ENCODE assay signal across 23 mouse cellular contexts in the genomic region with DNA sequence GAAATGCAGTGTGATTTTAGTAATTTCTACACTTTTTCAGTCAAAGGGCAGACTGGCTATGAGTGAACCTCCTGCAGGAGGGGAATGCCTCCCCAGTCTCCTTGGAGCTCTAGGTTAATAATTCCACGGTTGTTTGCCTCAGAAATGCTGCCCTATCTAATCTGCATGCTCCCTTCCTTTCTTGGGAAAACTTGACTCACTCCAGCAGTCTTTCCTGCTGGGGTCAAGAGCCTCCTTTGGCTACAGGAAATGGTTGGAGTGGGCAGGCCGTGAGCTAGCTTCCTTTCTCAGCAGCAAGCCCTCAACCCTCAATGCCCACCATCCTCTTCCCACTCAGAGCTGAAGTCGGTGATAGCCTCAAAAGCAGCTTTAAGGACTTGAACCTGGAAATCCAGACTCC. TPM values are rescaled to one million over a fixed set of nuclear protein-coding genes. Genes with fewer than 3 reads are reported as not detected.
DNase-seq lines count a peak whose midpoint lies in the region; ATAC-seq and TF ChIP-seq lines count a peak whose summit lies in the region.
"Had no signal": no experiment of that assay in that cellular context is flagged by ENCODE, and none has a peak within 500 bp of the region (broad histone marks: within the 10 kb centered on the region; RNA-seq: fewer than 3 reads in every experiment).

No protein-coding gene starts in this region.

- 0 out of 2 replicates have a peak, but pooled peaks cover 3% of the 10 kb centered on the region for H3K36me3 ChIP-seq in heart, embryonic 10.5 days
- no peaks in the 10 kb centered on the region for H3K36me3 ChIP-seq in intestine, embryonic 15.5 days
- H3K36me3 ChIP-seq in intestine, postnatal 0 days (ENCODE audit: control insufficient read depth, insufficient read depth): no peaks in the 10 kb centered on the region
- H3K36me3 ChIP-seq in lung, embryonic 14.5 days (ENCODE audit: insufficient read depth): no peaks in the 10 kb centered on the region
- no peaks in the 10 kb centered on the region for H3K36me3 ChIP-seq in stomach, postnatal 0 days (ENCODE audit: control insufficient read depth, insufficient read depth, low read length)
- no peaks in the 10 kb centered on the region for H3K36me3 ChIP-seq in midbrain, embryonic 16.5 days (ENCODE audit: control insufficient read depth, insufficient read depth, low read length)
- H3K36me3 ChIP-seq: limb, embryonic 12.5 days; midbrain, embryonic 12.5 days; neural tube, embryonic 15.5 days had no signal

- peaks cover 14% of the 10 kb centered on the region; the same call in 1 of the 2 replicates for H3K4me1 ChIP-seq in heart, embryonic 10.5 days
- H3K4me1 ChIP-seq in intestine, embryonic 15.5 days (replicated peaks): no peaks in the 10 kb centered on the region
- H3K4me1 ChIP-seq in intestine, postnatal 0 days (replicated peaks; ENCODE audit: control insufficient read depth, insufficient read depth, low read length): no peaks in the 10 kb centered on the region; the same call in 1 of the 2 replicates
- no peaks in the 10 kb centered on the region for H3K4me1 ChIP-seq in lung, embryonic 14.5 days (ENCODE audit: insufficient read depth)
- no peaks in the 10 kb centered on the region for H3K4me1 ChIP-seq in stomach, postnatal 0 days (replicated peaks; ENCODE audit: control insufficient read depth, insufficient read depth)
- no peaks in the 10 kb centered on the region for H3K4me1 ChIP-seq in midbrain, embryonic 16.5 days (ENCODE audit: control insufficient read depth, insufficient read depth, low read length)
- H3K4me1 ChIP-seq: limb, embryonic 12.5 days; midbrain, embryonic 12.5 days; neural tube, embryonic 15.5 days had no signal

- no peak overlapping the region for H3K4me2 ChIP-seq in intestine, embryonic 15.5 days (replicated peaks)
- H3K4me2 ChIP-seq in intestine, postnatal 0 days (replicated peaks; ENCODE audit: low read depth): no peak overlapping the region
- no peak overlapping the region for H3K4me2 ChIP-seq in lung, embryonic 14.5 days
- no peak overlapping the region for H3K4me2 ChIP-seq in stomach, postnatal 0 days (replicated peaks; ENCODE audit: low read depth)
- H3K4me2 ChIP-seq in midbrain, embryonic 16.5 days (ENCODE audit: low read length): no peak overlapping the region
- H3K4me2 ChIP-seq: limb, embryonic 12.5 days; midbrain, embryonic 12.5 days; neural tube, embryonic 15.5 days had no signal

- TF ChIP-seq EP300 in stomach, postnatal 0 days (optimal IDR thresholded peaks at IDR 0.05): no peak

- no peak for DNase-seq in heart, embryonic 10.5 days (ENCODE audit: low spot score)
- no peak for DNase-seq in heart, postnatal 10 days
- peak; percentile 50 for DNase-seq in lung, embryonic 14.5 days
- no peak for DNase-seq in lung, postnatal 25 days (ENCODE audit: low spot score)
- DNase-seq in stomach, postnatal 0 days (ENCODE audit: low spot score): peak; percentile 36
- DNase-seq: adrenal gland, adult 2 months; cerebellum, postnatal 10 days; gastrocnemius, adult 2 months; kidney, postnatal 25 days; lung, postnatal 4 days; thymus, postnatal 14 days had no signal

- H3K4me3 ChIP-seq in heart, embryonic 10.5 days: no peak overlapping the region
- H3K4me3 ChIP-seq in intestine, embryonic 15.5 days (replicated peaks): no peak overlapping the region
- H3K4me3 ChIP-seq in intestine, postnatal 0 days (ENCODE audit: low read depth, low read length): no peak overlapping the region
- no peak overlapping the region for H3K4me3 ChIP-seq in lung, embryonic 14.5 days (ENCODE audit: low read depth, low read length)
- H3K4me3 ChIP-seq in stomach, postnatal 0 days (ENCODE audit: low read depth, low read length): no peak overlapping the region
- no peak overlapping the region for H3K4me3 ChIP-seq in midbrain, embryonic 16.5 days (ENCODE audit: low read depth, low read length)
- H3K4me3 ChIP-seq: gastrocnemius, adult 2 months; left cerebral cortex, adult 2 months; limb, embryonic 12.5 days; midbrain, embryonic 12.5 days; myocyte; neural tube, embryonic 15.5 days had no signal

- H3K27me3 ChIP-seq in heart, embryonic 10.5 days (ENCODE audit: insufficient read depth, poor library complexity, severe bottlenecking): no peaks in the 10 kb centered on the region
- H3K27me3 ChIP-seq in intestine, embryonic 15.5 days (replicated peaks): no peaks in the 10 kb centered on the region
- H3K27me3 ChIP-seq in intestine, postnatal 0 days (replicated peaks; ENCODE audit: control insufficient read depth, insufficient read depth, low read length): no peaks in the 10 kb centered on the region
- no peaks in the 10 kb centered on the region for H3K27me3 ChIP-seq in lung, embryonic 14.5 days (ENCODE audit: insufficient read depth, low read length)
- H3K27me3 ChIP-seq in stomach, postnatal 0 days (ENCODE audit: control insufficient read depth, insufficient read depth, low read length): no peaks in the 10 kb centered on the region
- H3K27me3 ChIP-seq in midbrain, embryonic 16.5 days (ENCODE audit: control insufficient read depth, insufficient read depth, low read depth, low read length): no peaks in the 10 kb centered on the region
- H3K27me3 ChIP-seq: limb, embryonic 12.5 days; midbrain, embryonic 12.5 days; neural tube, embryonic 15.5 days had no signal

- intact Hi-C loops in heart, postnatal 10 days (cut with DNase I): no loop called here

- H3K9ac ChIP-seq in intestine, embryonic 15.5 days: no peak overlapping the region
- H3K9ac ChIP-seq in intestine, postnatal 0 days (ENCODE audit: low read depth, low read length): no peak overlapping the region
- H3K9ac ChIP-seq in lung, embryonic 14.5 days: no peak overlapping the region
- no peak overlapping the region for H3K9ac ChIP-seq in stomach, postnatal 0 days (ENCODE audit: low read length)
- H3K9ac ChIP-seq in midbrain, embryonic 16.5 days (ENCODE audit: low read depth, low read length): no peak overlapping the region
- H3K9ac ChIP-seq: limb, embryonic 12.5 days; midbrain, embryonic 12.5 days; neural tube, embryonic 15.5 days had no signal

- peak overlapping the region; percentile 75; the same call in 1 of the 2 replicates for H3K27ac ChIP-seq in heart, embryonic 10.5 days
- H3K27ac ChIP-seq in intestine, embryonic 15.5 days: no peak overlapping the region
- no peak overlapping the region for H3K27ac ChIP-seq in intestine, postnatal 0 days (ENCODE audit: low read depth, low read length)
- peak overlapping the region; percentile 14; the same call in 1 of the 2 replicates for H3K27ac ChIP-seq in lung, embryonic 14.5 days (ENCODE audit: low read depth)
- H3K27ac ChIP-seq in stomach, postnatal 0 days (replicated peaks): no peak overlapping the region
- no peak overlapping the region for H3K27ac ChIP-seq in midbrain, embryonic 16.5 days (ENCODE audit: low read length)
- H3K27ac ChIP-seq: gastrocnemius, adult 2 months; hindbrain, postnatal 0 days; left cerebral cortex, adult 2 months; midbrain, embryonic 12.5 days; neural tube, embryonic 15.5 days had no signal

- peak; percentile 51; the same call in 1 of the 2 replicates for ATAC-seq in intestine, embryonic 15.5 days
- no peak for ATAC-seq in intestine, postnatal 0 days
- ATAC-seq in lung, embryonic 14.5 days (ENCODE audit: insufficient read depth): no peak; the same call in 1 of the 2 replicates
- ATAC-seq in stomach, postnatal 0 days (ENCODE audit: low FRiP score, low TSS enrichment): peak; percentile 48
- ATAC-seq in midbrain, embryonic 16.5 days: no peak
- ATAC-seq: hindbrain, postnatal 0 days had no signal

- H3K9me3 ChIP-seq in heart, embryonic 10.5 days: peaks cover 11% of the 10 kb centered on the region; the same call in 1 of the 2 replicates
- no peaks in the 10 kb centered on the region for H3K9me3 ChIP-seq in intestine, embryonic 15.5 days
- H3K9me3 ChIP-seq in intestine, postnatal 0 days (ENCODE audit: control insufficient read depth): 0 out of 2 replicates have a peak, but pooled peaks cover 4% of the 10 kb centered on the region
- no peaks in the 10 kb centered on the region; the same call in 1 of the 2 replicates for H3K9me3 ChIP-seq in lung, embryonic 14.5 days (ENCODE audit: low read depth, low read length)
- H3K9me3 ChIP-seq in stomach, postnatal 0 days (ENCODE audit: control insufficient read depth, low read length): 0 out of 2 replicates have a peak, but pooled peaks cover 3% of the 10 kb centered on the region
- H3K9me3 ChIP-seq in midbrain, embryonic 16.5 days (replicated peaks; ENCODE audit: control insufficient read depth, low read length, poor library complexity, severe bottlenecking): peaks cover 4% of the 10 kb centered on the region; the same call in 1 of the 2 replicates
- H3K9me3 ChIP-seq: neural tube, embryonic 15.5 days had no signal

- no peak for TF ChIP-seq CTCF in intestine, postnatal 0 days (IDR thresholded peaks at IDR 0.05; ENCODE audit: low read depth)
- no peak for TF ChIP-seq CTCF in lung, embryonic 14.5 days (IDR thresholded peaks at IDR 0.05; ENCODE audit: low read depth)
- TF ChIP-seq CTCF in stomach, postnatal 0 days (IDR thresholded peaks at IDR 0.05; ENCODE audit: low read depth): no peak

- 23% methylated on average over 3 of the region's 3 CpGs for WGBS in heart, embryonic 10.5 days
- 31% methylated on average over 3 of the region's 3 CpGs for WGBS in intestine, embryonic 15.5 days
- 31% methylated on average over 3 of the region's 3 CpGs for WGBS in intestine, postnatal 0 days
- WGBS in lung, embryonic 14.5 days: 19% methylated on average over 3 of the region's 3 CpGs
- 45% methylated on average over 3 of the region's 3 CpGs for WGBS in stomach, postnatal 0 days
- 69% methylated on average over 3 of the region's 3 CpGs for WGBS in midbrain, embryonic 16.5 days

RNA-seq across cellular contexts. Expression of gene Fam71a, which starts 10.3 kb away (rescaled TPM):
- polyA plus RNA-seq in heart, embryonic 10.5 days (2016; fragmentation: Nextera tagmentation; extraction: Ambion mirVana): not detected in 2 replicates
- total RNA-seq in heart, postnatal 10 days (2021): not detected
- not detected in 2 replicates for polyA plus RNA-seq in intestine, embryonic 15.5 days (2015; fragmentation: Nextera tagmentation; extraction: Ambion mirVana)
- polyA plus RNA-seq in intestine, postnatal 0 days (2015; fragmentation: Nextera tagmentation; extraction: Ambion mirVana): not detected in 2 replicates
- polyA plus RNA-seq in lung, embryonic 14.5 days (2014; fragmentation: Nextera tagmentation; extraction: Ambion mirVana): not detected in 2 replicates
- 0.04 TPM in 1 of 2 replicates, not detected in the other for polyA plus RNA-seq in stomach, postnatal 0 days (2015; fragmentation: Nextera tagmentation; extraction: Ambion mirVana)
- not detected in 2 replicates for polyA plus RNA-seq in midbrain, embryonic 16.5 days (2015; fragmentation: Nextera tagmentation; extraction: Ambion mirVana)
- total RNA-seq: adrenal gland, adult 2 months; gastrocnemius, adult 2 months; hindbrain, postnatal 0 days; left cerebral cortex, adult 2 months; MEL had no signal
- polyA plus RNA-seq: adrenal gland, adult 2 months; embryonic facial prominence, embryonic 14.5 days; hindbrain, postnatal 0 days; limb, embryonic 12.5 days; midbrain, embryonic 12.5 days; myocyte; neural tube, embryonic 15.5 days had no signal

RNA-seq across cellular contexts. Expression of gene Batf3, which starts 56.7 kb away (rescaled TPM):
- polyA plus RNA-seq in heart, embryonic 10.5 days (2016; fragmentation: Nextera tagmentation; extraction: Ambion mirVana): 4.8 and 7.9 TPM in 2 replicates
- under 1 TPM; 0.57 to 0.97 TPM for total RNA-seq in heart, postnatal 10 days (2021)
- polyA plus RNA-seq in intestine, embryonic 15.5 days (2015; fragmentation: Nextera tagmentation; extraction: Ambion mirVana): 7.2 and 10.5 TPM in 2 replicates
- polyA plus RNA-seq in intestine, postnatal 0 days (2015; fragmentation: Nextera tagmentation; extraction: Ambion mirVana): 6.9 and 7.3 TPM in 2 replicates
- polyA plus RNA-seq in lung, embryonic 14.5 days (2014; fragmentation: Nextera tagmentation; extraction: Ambion mirVana): 14.2 and 15.0 TPM in 2 replicates
- polyA plus RNA-seq in stomach, postnatal 0 days (2015; fragmentation: Nextera tagmentation; extraction: Ambion mirVana): 5.0 and 5.7 TPM in 2 replicates
- 0.80 and 1.6 TPM in 2 replicates for polyA plus RNA-seq in midbrain, embryonic 16.5 days (2015; fragmentation: Nextera tagmentation; extraction: Ambion mirVana)
- total RNA-seq: hematopoietic stem cell, adult 5-6 weeks had no signal

Comparison
In these comparisons a context has a peak if more than half of its experiments do, and no peak if none do; other contexts are left out.
1. DNase-seq: peak in lung, embryonic 14.5 days (single experiment) and stomach, postnatal 0 days (single experiment); none in heart, embryonic 10.5 days (single experiment), heart, postnatal 10 days (0 of 2) and lung, postnatal 25 days (single experiment).
2. ATAC-seq: peak in intestine, embryonic 15.5 days (single experiment) and stomach, postnatal 0 days (single experiment); none in intestine, postnatal 0 days (single experiment), lung, embryonic 14.5 days (single experiment) and midbrain, embryonic 16.5 days (single experiment).
3. H3K27ac ChIP-seq: peak in heart, embryonic 10.5 days (single experiment) and lung, embryonic 14.5 days (single experiment); none in intestine, embryonic 15.5 days (single experiment), intestine, postnatal 0 days (single experiment), stomach, postnatal 0 days (single experiment) and midbrain, embryonic 16.5 days (single experiment).